Mouse (Mus musculus): ENCODE results near the gene Ghitm.
A peak's percentile ranks its signal among the peaks of the same experiment; 100 is the strongest.
"Not testable (repeated sequence)": the region's sequence is repeated elsewhere in the genome, so short reads cannot be mapped to it uniquely, and the experiment has no call there.

Gene Ghitm

DNA sequence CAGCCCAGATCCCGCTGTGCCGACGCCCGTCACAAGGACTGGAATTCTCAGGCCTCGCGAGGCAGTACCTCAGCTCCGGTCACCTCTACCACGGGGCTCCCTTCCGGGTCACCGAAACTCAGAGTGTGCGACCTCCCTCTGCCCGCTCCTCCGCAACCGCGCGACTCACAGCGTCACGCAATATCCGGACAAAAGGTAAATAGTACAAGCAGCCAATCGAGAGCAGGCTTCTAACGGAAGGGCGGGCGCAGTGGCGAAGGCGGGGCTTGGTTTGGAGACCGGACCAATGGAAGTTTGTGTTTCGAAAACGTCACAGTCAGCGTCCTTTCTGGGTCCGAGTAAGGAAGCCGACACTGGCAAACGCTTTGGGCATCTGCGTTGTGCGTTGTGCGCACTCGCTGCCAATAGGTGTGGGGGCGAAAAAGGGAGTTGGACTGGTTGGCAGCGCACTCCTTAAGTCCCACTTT, at the start of gene Ghitm:
Ghitm (minus strand) TSS at position 146 of the 467 bp plus-strand sequence.
- DNase-seq (ENCODE audit: low spot score in 2 of 2) = peak; percentile 95 to 97

DNA sequence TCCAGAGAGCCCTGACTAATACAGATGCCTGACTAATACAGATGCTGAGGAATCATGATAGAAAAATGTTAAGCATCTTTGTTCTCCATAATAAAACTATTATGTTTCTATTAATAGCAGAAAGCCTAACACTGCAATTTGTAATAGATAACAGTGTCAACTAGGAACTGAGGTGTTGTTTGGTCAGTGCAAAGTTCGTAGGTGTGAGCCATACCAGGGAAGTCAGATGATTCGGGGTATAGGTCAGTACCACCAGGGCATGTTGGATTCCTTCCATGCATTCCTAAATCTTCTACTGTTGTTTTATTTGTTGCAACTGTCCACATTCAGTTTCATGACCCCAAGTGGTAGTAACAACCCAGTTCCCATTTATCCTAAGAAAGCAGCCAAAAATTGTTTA, 49.8 kb upstream of the Ghitm start:
- DNase-seq (ENCODE audit: low spot score in 2 of 2) = no peak

DNA sequence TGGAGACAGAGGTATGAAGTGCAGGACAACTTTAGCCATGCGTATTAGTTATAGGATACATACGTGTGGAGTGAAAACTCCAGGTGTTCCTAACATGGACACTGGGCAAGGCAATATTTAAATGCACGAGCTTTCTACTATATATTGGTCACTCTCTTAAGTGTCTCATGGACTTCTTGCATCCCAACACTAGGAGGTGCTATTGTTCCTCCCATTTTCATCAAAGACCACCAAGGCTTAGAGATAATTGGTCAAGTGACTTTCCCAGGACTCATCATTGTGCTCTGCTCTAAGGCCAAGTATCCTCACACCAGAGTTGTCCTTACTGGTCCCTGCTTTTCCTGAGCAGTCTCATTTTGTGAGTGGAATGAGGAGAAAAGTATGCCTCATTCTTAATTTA, 39.4 kb upstream of the Ghitm start:
- DNase-seq (ENCODE audit: low spot score in 2 of 2) = no peak

DNA sequence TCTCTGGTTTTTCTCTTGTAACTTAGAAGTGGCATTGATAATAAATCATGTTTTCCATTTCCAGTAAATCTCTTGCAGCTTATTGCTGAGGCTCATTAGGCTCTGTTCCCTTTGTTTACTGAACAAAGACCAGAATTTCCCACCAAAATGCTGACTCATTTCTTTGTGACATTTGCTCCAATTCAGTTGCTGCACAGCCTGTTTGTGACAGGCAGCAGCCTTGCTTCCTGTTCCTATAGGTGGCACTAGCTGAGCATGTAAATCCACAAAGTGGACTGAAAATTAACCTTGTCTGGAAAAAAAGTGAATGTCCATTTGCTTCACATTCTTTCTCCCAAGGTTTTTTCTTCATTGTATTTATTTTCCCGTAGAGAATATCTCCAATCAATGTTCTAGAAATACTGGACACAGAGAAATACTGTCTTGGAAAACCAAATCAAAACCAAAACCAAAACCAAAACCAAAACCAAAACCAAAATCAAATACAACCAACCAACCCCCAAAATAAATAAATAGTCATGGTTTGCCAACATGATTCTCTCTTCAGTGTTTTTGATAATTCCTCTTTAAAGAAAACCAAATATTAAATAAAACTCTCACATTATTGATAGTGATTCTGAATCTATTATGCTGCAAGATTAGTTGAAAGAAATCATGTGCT, 30.3 kb upstream of the Ghitm start:
- DNase-seq (ENCODE audit: low spot score in 2 of 2) = peak; percentile 6 to 22

DNA sequence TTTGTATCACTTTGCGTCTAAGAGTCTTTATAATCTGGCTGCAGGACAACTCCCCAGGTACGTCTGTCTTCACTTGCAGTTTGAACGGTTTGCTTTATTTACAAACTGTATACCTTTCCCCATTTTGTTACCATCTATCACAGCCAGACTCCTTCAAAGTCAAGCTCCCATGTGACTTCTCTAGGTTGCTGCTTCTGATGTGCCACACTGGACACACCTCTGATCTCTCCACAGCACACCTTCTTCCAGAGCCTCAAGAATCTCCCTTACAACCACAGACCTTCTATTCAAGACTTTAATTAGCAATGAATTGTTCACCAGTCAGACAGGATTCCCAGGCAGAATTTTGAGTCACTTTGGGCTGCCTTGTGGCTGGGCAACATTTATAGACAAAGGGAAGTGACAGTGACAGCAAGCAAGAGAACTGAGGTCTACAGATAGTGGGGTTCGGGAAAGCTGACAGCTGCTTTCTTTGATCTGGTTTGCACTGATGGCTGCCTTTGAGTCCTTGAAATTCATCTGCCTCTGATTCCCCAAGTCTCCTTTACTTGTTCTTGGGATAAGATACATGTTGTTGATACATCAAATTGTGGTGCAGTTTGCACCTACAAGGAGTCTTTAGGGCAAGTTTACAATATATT, 29.4 kb upstream of the Ghitm start:
- no peak for DNase-seq (ENCODE audit: low spot score in 2 of 2)

DNA sequence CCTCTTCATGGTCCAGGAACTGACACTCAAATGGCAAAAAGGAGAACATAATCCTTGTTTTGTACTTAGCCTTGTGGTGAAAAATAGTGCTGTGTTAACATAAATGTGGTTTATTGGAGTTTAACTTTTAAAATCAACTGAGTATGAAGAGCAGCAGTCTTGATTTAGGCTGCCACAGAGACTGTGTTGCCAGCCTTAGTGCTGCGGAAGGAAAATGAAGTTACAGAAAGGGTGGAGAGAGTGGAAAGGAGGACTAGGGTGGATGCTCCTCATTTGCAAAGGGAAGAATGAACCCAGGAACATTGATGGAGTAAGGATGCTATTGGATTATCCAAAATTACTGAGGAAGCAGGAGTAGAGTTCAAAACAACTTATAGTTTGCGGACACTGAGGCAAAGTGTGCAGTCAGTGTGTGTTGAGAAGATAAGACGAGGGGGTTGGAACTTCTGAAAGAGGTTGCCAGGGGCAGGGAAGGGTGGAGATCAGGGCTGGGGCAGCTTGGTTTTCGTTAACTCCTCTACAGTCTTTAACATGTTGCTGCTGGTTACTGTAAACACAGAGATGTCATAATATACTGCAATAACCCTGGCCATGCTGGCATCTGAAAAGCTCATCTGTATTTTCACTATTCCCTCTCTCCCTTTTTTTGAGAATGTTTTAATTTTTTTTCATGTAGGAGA, 28.3 kb upstream of the Ghitm start:
- no peak for DNase-seq (ENCODE audit: low spot score in 2 of 2)

DNA sequence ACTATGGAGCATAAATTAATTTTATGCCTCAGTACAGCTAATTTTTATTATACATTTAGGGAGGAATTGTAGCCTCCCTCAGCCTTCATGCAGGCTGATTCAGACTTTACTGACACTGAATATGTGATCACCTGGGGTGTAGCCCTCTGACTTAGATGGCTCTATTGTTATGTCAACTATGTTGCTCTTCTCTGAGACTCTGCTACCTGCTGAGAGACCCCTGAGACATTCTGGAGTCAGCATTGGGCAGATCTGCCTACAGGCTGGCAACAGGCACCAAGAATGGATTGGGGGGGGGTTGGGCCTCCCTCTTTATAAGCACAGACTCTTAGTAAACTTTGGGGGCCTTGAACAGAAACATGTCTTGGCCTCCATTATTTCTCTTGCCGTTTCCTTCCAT, 19.3 kb upstream of the Ghitm start:
- no peak for DNase-seq (ENCODE audit: low spot score in 2 of 2)

DNA sequence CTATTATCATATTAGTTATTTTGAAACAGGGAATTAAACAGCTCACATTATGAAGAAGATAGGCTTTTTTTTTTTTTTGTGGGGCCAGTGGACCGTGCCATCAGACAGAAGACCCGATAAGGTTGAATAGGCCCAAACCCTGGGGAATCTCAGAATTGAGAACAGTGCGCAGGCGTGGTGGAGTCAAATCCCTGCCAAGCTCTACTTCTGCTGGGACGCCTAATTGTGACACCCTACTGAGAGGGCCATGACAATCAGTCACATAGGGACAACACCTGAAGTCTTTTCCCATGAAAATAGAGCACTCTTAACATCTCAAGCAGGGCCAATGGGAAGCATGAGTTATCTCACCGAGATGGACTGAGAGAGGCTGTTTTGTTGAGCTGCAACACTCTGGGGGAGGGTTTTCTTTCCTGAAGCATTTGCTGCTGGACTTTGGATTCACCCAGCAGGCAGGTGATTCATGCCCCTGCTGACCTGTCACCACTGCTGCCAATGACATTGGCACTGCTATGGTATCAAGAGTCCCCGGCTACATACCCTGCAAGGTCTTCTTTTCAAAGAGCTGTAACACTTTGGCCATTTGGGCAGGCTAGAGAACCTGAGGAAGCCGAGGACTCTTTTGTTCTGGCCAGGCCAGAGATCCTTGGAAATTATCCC, 4.1 kb upstream of the Ghitm start:
- no peak for DNase-seq (ENCODE audit: low spot score in 2 of 2)

DNA sequence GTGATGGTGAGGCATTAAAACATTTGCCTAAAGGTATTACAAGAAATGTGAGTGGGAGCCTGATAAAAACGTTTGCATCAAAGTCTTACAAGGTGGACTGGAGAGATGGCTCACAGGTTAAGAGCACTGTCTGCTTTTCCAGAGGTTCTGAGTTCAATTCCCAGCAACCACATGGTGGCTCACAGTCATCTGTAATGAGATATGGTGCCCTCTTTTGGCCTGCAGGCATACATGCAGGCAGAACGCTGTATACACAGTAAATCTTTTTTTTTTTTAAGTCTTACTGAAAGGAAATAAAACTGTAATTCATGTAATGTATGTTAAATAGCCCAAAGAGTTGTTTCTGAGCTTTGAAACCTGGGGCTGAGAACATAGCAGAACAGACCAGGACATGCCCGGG, 2.5 kb upstream of the Ghitm start:
- not testable (repeated sequence) for DNase-seq (ENCODE audit: low spot score in 2 of 2)

DNA sequence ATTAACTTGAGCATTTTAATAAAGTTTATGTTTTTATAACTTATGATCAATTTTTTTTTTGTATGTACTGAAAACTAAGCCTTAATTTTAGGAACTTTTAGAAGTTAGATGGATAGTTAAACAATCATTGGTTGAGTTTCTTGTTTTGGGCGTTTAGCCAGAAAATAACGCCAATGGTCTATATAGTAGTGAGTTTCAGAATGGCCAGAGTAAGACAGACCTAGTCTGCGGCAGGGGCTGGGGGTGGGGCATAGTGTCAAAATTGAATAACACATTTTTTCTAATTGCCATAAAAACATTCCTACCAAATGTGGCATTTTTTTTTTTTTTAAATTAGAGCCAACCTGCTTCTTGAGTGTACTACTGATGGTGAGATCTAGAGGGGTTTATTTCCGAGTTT, 1.0 kb upstream of the Ghitm start:
- DNase-seq (ENCODE audit: low spot score in 2 of 2) = no peak

DNA sequence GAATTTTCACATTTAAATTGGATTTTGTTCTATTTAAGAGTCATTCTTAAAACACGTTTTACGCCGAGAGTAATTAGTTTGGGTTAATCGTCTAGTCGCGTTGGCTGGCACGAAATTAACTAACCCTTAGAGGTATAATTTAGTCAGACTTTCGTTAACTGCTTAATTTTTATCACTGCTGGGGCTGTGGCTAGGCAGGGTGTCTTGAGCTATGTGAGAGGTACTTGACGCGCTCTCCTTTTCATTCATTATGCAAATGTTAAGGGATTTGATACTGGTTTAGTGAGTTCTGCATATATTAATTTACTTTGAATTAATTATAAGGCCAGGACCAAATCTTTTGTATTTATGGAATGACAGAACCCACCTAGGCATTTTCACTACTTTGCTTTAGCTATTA, 599 bp upstream of the Ghitm start:
- no peak for DNase-seq (ENCODE audit: low spot score in 2 of 2)

DNA sequence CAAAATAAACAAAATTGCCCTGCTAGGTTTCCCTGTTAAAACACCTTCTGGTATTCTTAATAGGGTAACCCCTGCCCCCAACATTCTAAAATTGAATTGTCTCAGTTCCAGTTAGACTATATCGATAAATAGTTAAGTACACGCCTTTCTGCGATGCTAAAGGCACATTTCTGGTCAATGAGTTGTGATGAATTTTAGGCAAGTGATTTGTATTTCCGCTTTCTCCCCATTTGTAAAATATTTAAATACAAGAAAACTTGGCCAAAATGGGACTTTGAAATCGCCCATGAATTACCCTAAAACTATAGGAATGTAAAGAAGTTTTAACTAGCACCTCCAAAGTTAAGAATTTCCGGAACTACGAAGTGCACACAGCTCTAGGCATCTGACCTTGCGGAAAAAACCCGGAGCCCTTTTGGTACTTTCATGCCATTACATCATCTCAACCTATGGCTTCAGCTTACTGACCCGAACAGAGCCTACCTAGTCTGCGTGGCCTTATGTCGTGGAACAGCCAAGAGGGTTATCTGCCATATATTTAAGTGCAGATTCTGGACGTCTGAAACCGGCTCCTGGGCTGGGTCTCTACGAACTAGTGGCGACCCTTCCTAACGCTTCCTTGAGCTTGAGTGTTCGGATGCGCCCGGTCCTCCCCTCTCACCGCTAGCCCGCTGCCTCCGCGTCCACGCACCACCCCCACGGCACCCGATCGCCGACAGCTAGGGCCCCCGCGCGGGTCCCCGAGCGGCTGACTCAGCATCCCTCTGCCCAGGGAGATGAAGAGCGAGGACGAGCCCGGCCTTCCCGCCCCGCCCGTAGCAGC, 557 bp downstream of the Ghitm start:
- no peak for DNase-seq (ENCODE audit: low spot score in 2 of 2)

DNA sequence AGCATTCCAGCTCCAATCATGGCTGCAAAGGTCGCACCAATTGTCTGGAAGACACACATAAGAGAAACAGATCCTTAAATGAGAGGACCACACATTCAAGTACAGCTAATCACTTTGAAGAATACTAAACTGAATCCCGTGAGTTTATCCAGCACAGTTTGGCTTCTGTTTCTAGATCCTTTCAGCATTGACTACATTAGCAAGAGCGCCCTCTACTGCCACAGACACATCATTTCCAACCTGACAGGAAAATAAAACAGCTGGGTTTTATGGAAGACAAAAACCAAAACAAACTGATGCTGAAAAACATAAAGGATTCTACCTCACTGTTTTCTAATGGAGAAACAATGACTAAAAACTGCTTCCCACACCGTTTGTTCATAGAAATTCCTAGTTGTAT, 7.4 kb downstream of the Ghitm start:
- DNase-seq (ENCODE audit: low spot score in 2 of 2) = peak in 1 of 2 experiments; percentile 11

DNA sequence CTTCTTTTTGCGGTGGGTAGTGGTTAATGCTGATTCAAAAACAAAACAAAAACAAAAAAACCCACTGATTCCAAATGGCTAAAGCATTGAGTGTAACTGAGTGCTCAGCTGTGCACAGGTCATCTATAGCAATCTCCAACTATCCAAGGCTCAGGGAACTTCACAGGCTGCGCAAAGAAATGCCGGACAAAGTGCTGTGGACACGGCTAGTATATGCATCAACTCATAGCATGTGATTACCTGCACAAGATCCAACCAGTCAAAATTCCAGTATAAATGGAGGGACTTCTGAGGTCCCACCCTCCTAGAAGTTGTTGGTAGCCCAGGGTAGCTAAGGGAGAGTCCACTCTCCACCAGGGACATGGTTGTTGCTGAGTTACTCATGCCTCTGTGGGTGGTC, 15.8 kb downstream of the Ghitm start:
- DNase-seq (ENCODE audit: low spot score in 2 of 2) = no peak

DNA sequence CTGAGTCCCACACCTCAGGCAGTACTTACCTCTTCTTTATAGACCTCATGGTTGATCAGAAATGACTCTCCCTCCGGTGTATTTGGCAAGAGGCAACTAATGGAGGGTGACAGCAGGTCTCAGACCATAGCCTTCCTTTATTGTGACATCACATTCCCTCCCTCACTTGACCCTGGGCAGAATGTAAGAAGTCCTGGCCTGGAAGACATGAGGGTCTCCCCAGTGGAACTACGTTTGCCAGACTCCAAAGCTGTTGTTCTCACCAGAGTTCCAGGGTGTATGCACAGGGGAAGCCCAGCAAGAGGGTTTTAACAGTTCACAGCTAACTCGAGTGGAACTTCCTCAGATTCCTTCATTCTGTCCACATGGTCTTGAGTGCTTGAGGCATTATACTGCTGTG, 21.1 kb downstream of the Ghitm start, which contains the start of gene 2610528A11Rik:
2610528A11Rik (minus strand) TSS at position 101 of the 400 bp plus-strand sequence.
- DNase-seq (ENCODE audit: low spot score in 2 of 2) = no peak

DNA sequence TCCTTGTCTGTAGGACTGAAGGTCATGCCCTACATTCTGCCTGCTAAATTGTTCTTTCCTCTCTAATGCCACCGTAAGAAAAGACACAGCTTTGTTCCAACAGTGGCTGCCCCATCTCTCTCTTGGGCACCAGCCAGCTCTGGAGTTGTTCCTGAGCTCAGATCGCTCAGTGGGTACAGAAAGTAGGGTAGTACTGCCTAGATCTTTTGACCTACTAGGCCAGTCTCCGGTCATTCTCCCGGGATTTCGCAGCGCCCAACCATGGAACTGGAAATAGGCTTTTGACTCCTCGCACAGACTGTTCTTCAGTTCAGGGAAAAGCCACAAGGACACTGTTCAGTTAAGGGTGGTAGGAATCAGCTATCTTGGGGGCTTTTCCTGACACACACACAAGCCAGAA, 22.1 kb downstream of the Ghitm start:
- DNase-seq (ENCODE audit: low spot score in 2 of 2) = peak in 1 of 2 experiments; percentile 40

DNA sequence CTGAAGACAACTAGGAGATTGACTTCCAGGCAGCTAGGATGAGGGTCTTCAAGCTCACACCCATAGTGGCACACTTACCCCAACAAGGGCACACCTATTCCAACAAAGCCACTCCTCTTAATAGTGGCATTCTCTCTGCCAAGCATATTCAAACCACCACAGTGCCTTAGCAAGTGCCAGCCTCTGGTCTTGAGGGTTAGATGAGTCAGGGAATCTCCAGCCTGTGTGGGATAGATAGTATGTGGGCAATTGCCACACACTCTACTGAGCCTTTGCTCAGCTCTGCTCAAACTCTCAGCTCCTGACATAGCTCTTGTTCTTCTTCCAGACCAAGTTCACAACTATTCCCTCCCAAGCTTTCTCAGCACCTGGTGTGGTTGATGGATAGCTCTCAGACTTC, 23.7 kb downstream of the Ghitm start:
- DNase-seq (ENCODE audit: low spot score in 2 of 2) = no peak

DNA sequence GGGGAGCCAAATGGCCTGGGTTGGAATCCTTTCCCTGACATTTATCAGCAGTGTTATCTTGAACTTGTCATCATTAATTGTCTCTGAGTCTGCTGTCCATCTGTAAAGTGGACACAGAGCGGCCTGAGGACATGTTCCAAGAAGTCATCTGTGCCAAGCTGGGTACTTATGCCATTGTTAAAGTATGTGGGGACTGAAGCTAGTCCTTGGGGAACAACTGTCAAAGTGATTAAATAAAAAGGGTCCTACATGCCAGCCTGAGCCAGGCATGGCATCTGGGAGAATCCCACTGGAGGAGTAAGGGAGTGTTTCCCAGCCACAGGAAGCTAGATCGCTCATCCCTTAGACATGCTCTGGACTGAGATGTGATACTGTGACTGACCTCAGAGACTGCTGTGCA, 24.6 kb downstream of the Ghitm start:
- no peak for DNase-seq (ENCODE audit: low spot score in 2 of 2)

DNA sequence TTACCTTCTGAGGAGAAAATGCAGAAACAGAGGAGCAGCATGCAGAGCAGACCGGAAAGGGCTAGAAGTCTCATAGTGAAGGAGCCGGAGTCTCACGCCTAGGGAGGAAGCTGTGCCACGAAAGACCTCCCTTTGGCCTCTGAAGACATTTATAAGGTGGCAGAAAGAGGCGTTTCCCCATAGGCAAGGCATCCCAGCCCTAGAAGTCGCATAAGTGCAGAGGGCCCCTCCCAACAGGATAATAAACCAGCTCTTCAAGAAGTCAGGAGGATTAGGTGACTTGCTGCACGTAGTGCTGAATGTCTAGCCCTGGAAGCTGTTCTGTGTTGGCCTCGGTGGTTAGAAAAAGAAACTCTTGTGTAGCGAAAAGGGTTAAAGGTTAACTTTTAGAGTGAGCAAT, 25.1 kb downstream of the Ghitm start:
- no peak for DNase-seq (ENCODE audit: low spot score in 2 of 2)

DNA sequence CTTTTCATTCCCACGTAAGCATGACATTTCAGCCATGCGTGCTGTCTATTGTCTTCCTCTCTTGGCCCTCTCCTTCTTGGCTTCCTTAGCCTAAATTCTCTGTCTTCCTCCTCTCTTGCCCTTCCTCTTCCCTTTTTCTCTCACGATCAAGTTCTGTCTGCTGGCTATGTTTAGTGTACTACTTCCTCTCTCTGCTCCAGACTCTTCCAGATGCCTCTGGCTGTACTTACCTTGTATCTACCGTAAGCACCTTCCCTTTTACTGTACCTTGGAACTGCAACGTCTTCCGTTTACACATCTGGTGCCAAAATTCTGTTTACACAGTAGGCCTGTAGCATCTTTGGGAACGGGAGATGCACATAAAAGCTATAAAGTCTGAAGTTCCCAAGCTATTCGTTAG, 25.6 kb downstream of the Ghitm start:
- DNase-seq (ENCODE audit: low spot score in 2 of 2) = no peak

DNA sequence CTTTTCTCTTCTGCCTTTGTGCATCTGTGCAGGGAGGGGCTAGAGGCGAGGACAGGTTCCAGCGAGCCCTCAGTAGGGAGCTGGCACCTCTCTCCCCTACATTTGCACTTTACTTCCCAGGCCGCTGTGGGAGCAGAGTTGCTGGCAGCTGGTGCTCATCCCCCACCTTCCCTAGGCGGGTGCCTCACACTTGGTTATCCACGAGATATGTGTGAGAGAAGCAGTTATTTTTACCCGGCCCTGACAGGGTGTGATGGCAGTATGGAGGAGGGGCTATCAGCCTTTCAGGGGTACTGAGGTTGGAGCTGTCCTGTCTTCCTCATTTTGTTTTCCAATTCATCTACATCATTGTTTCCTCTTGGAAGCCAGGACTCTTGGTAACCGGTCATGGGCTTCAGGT, 29.2 kb downstream of the Ghitm start:
- no peak for DNase-seq (ENCODE audit: low spot score in 2 of 2)

DNA sequence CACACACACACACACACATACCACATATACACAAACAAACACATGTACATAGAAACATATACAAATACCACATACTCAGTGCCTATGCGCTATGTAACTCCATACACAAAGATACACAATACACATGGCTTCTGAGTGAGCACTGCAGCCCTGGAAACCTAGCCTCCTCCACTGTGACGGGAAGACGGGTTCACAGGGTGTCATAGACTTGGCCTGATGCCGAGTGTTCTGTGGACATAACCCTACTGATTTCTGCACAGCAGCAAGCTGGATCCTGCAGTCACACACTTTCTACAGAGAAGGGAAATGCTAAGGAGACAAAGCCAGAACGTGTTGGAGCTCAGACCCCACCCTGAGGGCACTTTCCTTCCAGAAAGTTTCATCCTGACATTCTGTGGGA, 30.3 kb downstream of the Ghitm start:
- peak; percentile 55 to 63 for DNase-seq (ENCODE audit: low spot score in 2 of 2)

Measured in urinary bladder, postnatal 36 days (tissue).